Mouse (Mus musculus): ENCODE data around the gene Gdpd5. TPM values are rescaled to one million over a fixed set of nuclear protein-coding genes. Genes with fewer than 3 reads are reported as not detected.
A peak's percentile ranks its signal among the peaks of the same experiment; 100 is the strongest.

Gdpd5 gene
- polyA plus RNA-seq, 1 experiment = 33.8 TPM

DNA sequence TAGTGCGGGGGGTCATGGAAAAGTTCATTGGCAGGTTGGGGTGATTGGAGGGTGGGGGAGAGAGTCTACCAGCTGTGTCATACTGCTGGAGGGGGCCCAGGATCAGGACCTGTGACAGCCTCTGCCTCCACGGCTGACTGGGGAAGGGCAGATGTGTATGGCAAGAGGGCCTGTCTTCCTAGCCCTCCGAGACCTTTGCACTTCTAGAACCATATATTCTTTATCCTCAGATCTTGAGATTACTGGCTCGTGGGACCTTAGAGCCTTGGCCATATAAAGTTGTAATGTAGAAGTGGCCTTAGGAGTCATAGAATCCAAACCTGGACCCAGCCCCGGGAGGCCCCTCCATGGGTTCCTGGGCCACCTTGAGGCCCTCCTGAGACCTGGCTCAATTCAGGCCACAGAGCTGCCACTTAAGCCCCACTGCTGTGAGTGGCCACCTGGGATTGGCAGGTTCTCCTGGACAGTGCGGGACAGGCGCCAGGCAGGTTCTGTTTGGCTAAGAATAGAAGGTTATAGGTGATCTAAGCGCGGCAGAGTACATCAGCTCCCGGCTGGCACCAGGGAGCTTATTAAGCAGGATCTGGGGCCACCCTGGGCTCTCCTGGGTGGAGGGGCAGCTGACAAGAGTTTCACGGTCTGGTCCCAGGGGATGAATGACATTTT is 15.9 kb downstream of the Gdpd5 start:
- Histone ChIP-seq H3K27ac (ENCODE audit: insufficient read depth, low read length) (no peak overlapping the region), H3K4me1 (ENCODE audit: control insufficient read depth, insufficient read depth, low read length) (peaks cover 2% of the 10 kb centered on the region), H3K4me3 (ENCODE audit: insufficient read depth, low read length) (no peak overlapping the region)
- TF ChIP-seq POLR2A (IDR thresholded peaks at IDR 0.05; ENCODE audit: extremely low read depth, insufficient read depth, low read length) (no peak), CTCF (IDR thresholded peaks at IDR 0.05; ENCODE audit: extremely low read depth, insufficient read depth, low read length) (no peak)

DNA sequence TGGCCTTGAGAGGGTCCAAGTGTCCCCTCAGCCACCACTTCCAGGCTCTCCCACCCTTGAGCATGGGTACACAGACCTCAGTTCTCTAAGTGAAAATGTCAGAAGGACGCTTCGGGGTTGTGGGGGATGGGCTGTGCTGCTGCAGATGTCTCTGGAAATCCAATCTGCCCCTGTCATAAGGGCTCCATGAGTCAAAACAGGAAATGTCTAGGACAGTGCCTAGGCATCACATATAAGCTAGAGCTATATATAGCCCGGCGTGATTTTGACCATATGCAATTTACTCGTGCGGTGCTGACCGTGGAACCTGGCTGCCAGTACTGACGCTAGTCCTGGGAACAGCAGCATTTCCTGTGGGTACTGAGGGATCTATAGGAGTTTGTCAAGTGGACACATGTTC is 20.2 kb downstream of the Gdpd5 start:
- Histone ChIP-seq H3K4me1 (ENCODE audit: control insufficient read depth, insufficient read depth, low read length) (no peaks in the 10 kb centered on the region; the same call in 1 of the 2 replicates), H3K4me3 (ENCODE audit: insufficient read depth, low read length) (no peak overlapping the region), H3K27ac (ENCODE audit: insufficient read depth, low read length) (no peak overlapping the region)
- TF ChIP-seq CTCF (IDR thresholded peaks at IDR 0.05; ENCODE audit: extremely low read depth, insufficient read depth, low read length) (no peak), POLR2A (IDR thresholded peaks at IDR 0.05; ENCODE audit: extremely low read depth, insufficient read depth, low read length) (no peak)

DNA sequence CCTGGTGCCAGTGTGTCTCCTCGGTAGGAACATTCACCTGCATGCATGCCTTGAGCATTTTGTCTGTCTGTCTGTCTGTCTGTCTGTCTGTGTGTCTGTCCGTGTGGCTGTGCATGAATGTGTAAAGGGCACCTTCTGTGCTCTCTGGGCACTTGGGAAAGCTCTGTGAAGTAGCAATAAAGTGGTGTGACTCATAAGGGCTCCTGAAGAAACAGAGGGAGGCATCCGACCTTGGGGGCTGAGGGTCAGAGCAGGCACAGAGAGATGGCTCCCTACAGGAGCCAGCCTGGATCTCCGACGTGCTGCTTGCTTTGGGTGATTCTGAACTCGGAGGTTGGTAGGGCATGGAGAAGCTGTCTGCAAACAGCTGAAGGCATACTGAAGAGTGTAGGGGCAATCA is 21.3 kb downstream of the Gdpd5 start:
- Histone ChIP-seq H3K27ac (ENCODE audit: insufficient read depth, low read length) (no peak overlapping the region), H3K4me1 (ENCODE audit: control insufficient read depth, insufficient read depth, low read length) (no peaks in the 10 kb centered on the region; the same call in 1 of the 2 replicates), H3K4me3 (ENCODE audit: insufficient read depth, low read length) (no peak overlapping the region)
- no peak for TF ChIP-seq POLR2A (IDR thresholded peaks at IDR 0.05; ENCODE audit: extremely low read depth, insufficient read depth, low read length)
- TF ChIP-seq CTCF (IDR thresholded peaks at IDR 0.05; ENCODE audit: extremely low read depth, insufficient read depth, low read length) = no peak

DNA sequence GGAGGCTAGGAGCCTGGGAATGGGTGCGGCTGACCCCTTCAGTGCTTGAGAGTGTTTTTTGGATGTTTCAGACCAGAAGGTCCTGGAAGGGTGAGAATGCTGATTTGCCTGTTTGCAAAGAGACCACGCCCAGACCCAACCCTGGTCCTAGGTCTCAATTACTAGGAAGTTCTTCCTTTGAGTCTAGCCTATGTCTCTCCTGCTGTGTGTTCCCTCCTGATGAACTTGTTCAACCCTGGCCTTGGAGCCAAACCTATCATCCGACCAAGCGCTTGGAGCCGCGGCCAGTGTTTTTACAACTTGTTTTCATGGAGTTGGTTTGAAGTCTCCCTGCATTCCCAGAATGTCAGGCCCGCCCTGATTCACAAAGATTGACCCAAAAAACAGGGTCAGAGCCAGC is 22.0 kb downstream of the Gdpd5 start:
- no peaks in the 10 kb centered on the region; the same call in 1 of the 2 replicates for H3K4me1 ChIP-seq (ENCODE audit: control insufficient read depth, insufficient read depth, low read length)
- no peak overlapping the region for H3K4me3 ChIP-seq (ENCODE audit: insufficient read depth, low read length)
- H3K27ac ChIP-seq (ENCODE audit: insufficient read depth, low read length) = no peak overlapping the region
- TF ChIP-seq POLR2A (IDR thresholded peaks at IDR 0.05; ENCODE audit: extremely low read depth, insufficient read depth, low read length) (no peak), CTCF (IDR thresholded peaks at IDR 0.05; ENCODE audit: extremely low read depth, insufficient read depth, low read length) (no peak)

DNA sequence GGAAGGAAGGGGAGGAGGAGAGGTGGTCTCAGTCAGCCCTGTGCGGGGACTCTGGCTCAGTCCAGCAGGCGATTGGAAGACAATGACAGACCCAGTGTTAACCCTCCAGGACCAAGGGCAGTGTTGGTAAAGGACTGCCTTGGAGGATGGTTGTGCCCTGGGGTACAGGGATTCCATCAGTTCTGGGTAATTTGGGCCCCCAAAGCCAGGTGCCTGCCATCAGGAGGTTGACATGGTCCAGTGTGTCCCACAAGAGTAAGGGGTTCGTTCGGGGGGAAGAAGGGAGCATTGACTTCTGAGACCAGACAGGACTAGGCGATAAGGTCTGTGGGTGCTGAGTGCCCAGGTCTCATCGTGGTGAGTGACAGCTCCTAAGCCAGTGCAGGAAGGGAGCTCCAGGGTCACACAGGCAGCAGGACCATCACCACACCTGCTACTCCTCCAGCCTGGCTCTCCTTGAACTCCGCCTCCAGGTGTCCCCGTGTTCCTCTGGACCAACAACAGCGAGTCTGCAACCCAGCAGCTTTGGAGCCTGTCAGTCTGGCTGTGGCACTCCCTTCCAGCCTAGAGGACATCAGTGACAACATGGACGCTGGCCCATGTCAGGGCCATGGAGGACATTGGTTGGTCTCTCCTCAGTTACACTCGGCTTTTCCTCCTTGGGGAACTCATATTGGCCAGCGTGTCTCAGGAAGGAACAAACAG is 23.0 kb downstream of the Gdpd5 start:
- Histone ChIP-seq H3K4me3 (ENCODE audit: insufficient read depth, low read length) (no peak overlapping the region), H3K27ac (ENCODE audit: insufficient read depth, low read length) (no peak overlapping the region), H3K4me1 (ENCODE audit: control insufficient read depth, insufficient read depth, low read length) (no peaks in the 10 kb centered on the region; the same call in 1 of the 2 replicates)
- no peak for TF ChIP-seq POLR2A (IDR thresholded peaks at IDR 0.05; ENCODE audit: extremely low read depth, insufficient read depth, low read length)
- no peak for TF ChIP-seq CTCF (IDR thresholded peaks at IDR 0.05; ENCODE audit: extremely low read depth, insufficient read depth, low read length)

DNA sequence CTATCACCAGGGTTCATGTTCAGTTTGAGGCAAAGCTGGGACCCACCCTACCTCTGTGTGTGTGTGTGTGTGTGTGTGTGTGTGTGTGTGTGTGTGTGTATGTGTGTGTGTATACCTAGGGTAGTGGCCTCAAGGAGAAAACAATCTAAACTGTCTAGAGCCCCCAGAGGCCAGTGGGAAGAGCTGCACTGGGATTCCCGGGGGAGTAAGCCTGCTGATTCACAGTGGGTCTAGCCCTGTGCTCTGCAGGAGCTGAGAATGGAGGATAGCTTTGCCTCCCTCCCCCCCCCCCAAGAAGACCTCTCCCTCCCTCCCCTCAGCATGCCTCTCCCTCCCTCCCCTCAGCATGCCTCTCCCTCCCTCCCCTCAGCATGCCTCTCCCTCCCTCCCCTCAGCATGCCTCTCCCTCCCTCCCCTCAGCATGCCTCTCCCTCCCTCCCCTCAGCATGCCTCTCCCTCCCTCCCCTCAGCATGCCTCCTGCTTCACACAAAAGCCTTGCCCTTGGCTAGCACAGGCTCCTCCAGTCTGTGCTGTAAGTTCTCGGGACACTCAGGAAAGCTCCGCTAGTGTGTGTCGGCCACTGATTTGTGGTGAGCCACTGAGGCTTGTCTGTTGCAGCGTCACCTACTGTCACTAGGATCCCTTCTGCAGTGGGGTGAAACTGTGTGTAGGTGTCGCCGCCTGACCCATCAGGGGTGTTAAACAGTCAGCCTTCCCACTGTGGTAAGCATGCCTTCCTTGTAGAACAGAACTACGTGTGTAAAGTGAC is 24.4 kb downstream of the Gdpd5 start:
- TF ChIP-seq POLR2A (IDR thresholded peaks at IDR 0.05; ENCODE audit: extremely low read depth, insufficient read depth, low read length) (no peak), CTCF (IDR thresholded peaks at IDR 0.05; ENCODE audit: extremely low read depth, insufficient read depth, low read length) (no peak)
- H3K27ac ChIP-seq (ENCODE audit: insufficient read depth, low read length) = no peak overlapping the region
- H3K4me3 ChIP-seq (ENCODE audit: insufficient read depth, low read length) = no peak overlapping the region
- H3K4me1 ChIP-seq (ENCODE audit: control insufficient read depth, insufficient read depth, low read length) = peaks cover 3% of the 10 kb centered on the region

DNA sequence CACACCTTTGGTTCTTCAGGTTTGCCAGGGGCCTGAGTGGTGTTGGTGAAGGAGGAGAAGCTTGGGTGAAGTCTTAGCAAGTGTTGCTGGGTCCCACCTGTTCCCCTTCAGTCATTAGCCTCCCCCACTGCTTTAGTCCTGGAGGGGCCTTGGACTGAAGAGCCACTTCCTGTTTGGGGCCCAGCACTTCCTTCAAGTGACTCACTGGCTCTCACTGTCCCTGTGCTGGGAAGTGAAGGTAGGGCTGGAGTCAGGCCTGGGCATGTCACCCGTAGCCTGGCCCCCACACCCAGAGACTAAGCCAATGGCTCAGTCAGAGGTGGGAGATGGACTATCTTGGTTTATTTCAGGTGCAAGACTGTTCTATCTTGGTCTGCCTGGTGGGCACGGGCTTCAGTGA is 26.4 kb downstream of the Gdpd5 start:
- H3K27ac ChIP-seq (ENCODE audit: insufficient read depth, low read length) = no peak overlapping the region
- peaks cover 3% of the 10 kb centered on the region; the same call in 1 of the 2 replicates for H3K4me1 ChIP-seq (ENCODE audit: control insufficient read depth, insufficient read depth, low read length)
- TF ChIP-seq CTCF (IDR thresholded peaks at IDR 0.05; ENCODE audit: extremely low read depth, insufficient read depth, low read length) = no peak
- no peak for TF ChIP-seq POLR2A (IDR thresholded peaks at IDR 0.05; ENCODE audit: extremely low read depth, insufficient read depth, low read length)
- H3K4me3 ChIP-seq (ENCODE audit: insufficient read depth, low read length) = no peak overlapping the region

DNA sequence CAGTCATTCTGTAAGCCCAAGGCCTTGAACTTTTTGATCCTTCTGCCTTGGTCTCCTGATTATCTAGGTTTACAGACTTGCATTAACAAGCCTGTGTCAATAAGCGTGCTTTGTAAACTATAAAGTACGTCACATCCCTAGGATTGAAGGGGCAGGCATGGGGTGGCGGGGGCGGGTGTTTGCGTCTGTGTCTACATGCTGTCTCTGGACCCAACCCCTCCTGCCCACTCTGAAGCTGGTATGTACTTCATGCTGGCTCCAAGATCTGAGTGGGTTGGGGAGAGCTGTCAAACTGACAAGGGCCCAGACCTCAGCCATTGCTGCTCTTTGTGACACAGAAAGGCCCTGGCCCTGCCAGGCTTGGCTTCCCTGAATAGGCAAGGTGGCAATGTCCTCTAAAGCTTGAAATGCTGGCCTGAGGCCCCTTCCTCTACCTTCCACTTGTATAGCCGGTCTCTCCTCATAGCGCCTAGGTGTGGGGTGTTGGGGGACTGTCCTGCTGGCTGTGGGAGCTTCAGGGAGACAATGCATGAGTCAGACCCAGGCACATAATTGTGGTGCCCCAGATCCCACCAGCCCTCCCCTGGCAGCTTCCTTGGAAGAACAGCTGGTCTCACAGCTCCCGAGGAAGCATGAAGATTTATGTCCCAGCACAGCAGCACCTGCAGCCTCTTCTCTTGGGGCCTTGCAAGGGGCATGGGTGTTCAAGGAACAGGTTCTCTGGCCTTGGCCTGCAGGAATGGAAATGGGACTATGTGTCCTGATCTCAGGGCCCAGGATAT is 28.4 kb downstream of the Gdpd5 start:
- H3K27ac ChIP-seq (ENCODE audit: insufficient read depth, low read length) = peak overlapping the region; percentile 61; the same call in 1 of the 2 replicates
- TF ChIP-seq CTCF (IDR thresholded peaks at IDR 0.05; ENCODE audit: extremely low read depth, insufficient read depth, low read length) (no peak), POLR2A (IDR thresholded peaks at IDR 0.05; ENCODE audit: extremely low read depth, insufficient read depth, low read length) (no peak)
- no peak overlapping the region for H3K4me3 ChIP-seq (ENCODE audit: insufficient read depth, low read length)
- peaks cover 3% of the 10 kb centered on the region; the same call in 1 of the 2 replicates for H3K4me1 ChIP-seq (ENCODE audit: control insufficient read depth, insufficient read depth, low read length)

DNA sequence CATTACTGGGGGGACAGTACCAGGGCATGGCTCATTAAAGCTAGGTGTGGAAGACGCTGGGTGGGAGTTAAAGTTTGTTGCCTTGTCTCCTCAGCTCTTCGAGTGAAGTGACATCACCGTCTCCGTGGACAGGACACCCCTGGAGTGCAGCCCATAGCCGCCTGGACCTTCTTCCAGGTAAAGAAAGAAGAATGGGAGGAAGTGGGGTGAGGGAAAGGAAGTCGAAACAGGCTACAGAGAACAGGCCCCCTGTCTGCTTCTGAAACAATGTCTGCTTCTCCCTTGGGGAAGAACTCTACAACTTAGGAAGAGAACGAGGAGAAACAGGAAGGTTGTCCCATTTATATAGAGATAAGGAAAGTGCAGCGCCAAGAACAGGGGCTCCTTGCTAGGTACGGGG is 29.1 kb downstream of the Gdpd5 start:
- H3K4me1 ChIP-seq (ENCODE audit: control insufficient read depth, insufficient read depth, low read length) = peaks cover 3% of the 10 kb centered on the region; the same call in 1 of the 2 replicates
- TF ChIP-seq POLR2A (IDR thresholded peaks at IDR 0.05; ENCODE audit: extremely low read depth, insufficient read depth, low read length) = no peak
- TF ChIP-seq CTCF (IDR thresholded peaks at IDR 0.05; ENCODE audit: extremely low read depth, insufficient read depth, low read length) = no peak
- 0 out of 2 replicates have a peak overlapping the region, but pooled peaks have one; percentile 61 for H3K27ac ChIP-seq (ENCODE audit: insufficient read depth, low read length)
- no peak overlapping the region for H3K4me3 ChIP-seq (ENCODE audit: insufficient read depth, low read length)

All from cortical plate, adult 2 months (tissue).